Mouse (Mus musculus) lung, adult 2 months (tissue): Measurements from ENCODE around the gene Mrgpre.

Experiments used
- CTCF ChIP-seq: fragments of 200-500 bp; IDR thresholded peaks from 2 replicates; pipeline ENCODE4 v1.5.1; 2011; ENCODE audit warnings: mild to moderate bottlenecking, low read length, control low read depth; ENCODE audit not compliant: insufficient read depth
- POLR2A ChIP-seq: fragments of 200-500 bp; IDR thresholded peaks from 2 replicates; pipeline ENCODE4 v1.6.1; 2011; ENCODE audit warnings: low read depth, mild to moderate bottlenecking, control low read depth, low read length, borderline replicate concordance; ENCODE audit errors: extremely low read depth

GRCm38 (mm10) chr7:143738601-143739006 is 45.7 kb downstream of the Mrgpre start:
- TF ChIP-seq CTCF (no peak), POLR2A (no peak)
